Mouse (Mus musculus): ENCODE results near the gene Gm20388. TPM values are rescaled to one million over a fixed set of nuclear protein-coding genes. Genes with fewer than 3 reads are reported as not detected.

The Gm20388 gene
- polyA plus RNA-seq, 1 experiment from 2014 or later = not detected

GRCm38 (mm10) chr8:120536306-120537206 is 625.9 kb downstream of the Gm20388 start:
- no peaks in the 10 kb centered on the region for H3K36me3 ChIP-seq (ENCODE audit: control insufficient read depth, insufficient read depth, low read length)
- ATAC-seq (ENCODE audit: low FRiP score, low TSS enrichment) = peak; percentile 26
- H3K27ac ChIP-seq (ENCODE audit: low read depth, low read length) = peak overlapping the region; percentile 89; the same call in 1 of the 2 replicates
- H3K9ac ChIP-seq (ENCODE audit: low read depth, low read length) = peak overlapping the region; percentile 61
- no peaks in the 10 kb centered on the region for H3K27me3 ChIP-seq (ENCODE audit: control insufficient read depth, insufficient read depth, low read length)
- under 1% methylated on average over 58 of the region's 61 CpGs for WGBS
- H3K4me1 ChIP-seq (ENCODE audit: control insufficient read depth, insufficient read depth, low read length) = peaks cover 86% of the 10 kb centered on the region
- peak overlapping the region; percentile 99 for H3K4me2 ChIP-seq (replicated peaks; ENCODE audit: low read depth, low read length)
- H3K9me3 ChIP-seq (ENCODE audit: control insufficient read depth, low read length) = no peaks in the 10 kb centered on the region
- H3K4me3 ChIP-seq (ENCODE audit: low read length) = peak overlapping the region; percentile 56

- H3K27ac ChIP-seq (ENCODE audit: low read depth, low read length) = peak overlapping the region; percentile 89
- H3K4me3 ChIP-seq (ENCODE audit: low read length) = peak overlapping the region; percentile 56
- peak overlapping the region; percentile 99 for H3K4me2 ChIP-seq (replicated peaks; ENCODE audit: low read depth, low read length)
- no peaks in the 10 kb centered on the region for H3K36me3 ChIP-seq (ENCODE audit: control insufficient read depth, insufficient read depth, low read length)
- peaks cover 85% of the 10 kb centered on the region for H3K4me1 ChIP-seq (ENCODE audit: control insufficient read depth, insufficient read depth, low read length)
- peak; percentile 34 for ATAC-seq (ENCODE audit: low FRiP score, low TSS enrichment)
- no peaks in the 10 kb centered on the region for H3K9me3 ChIP-seq (ENCODE audit: control insufficient read depth, low read length)
- under 1% methylated on average over 61 of the region's 79 CpGs for WGBS
- no peaks in the 10 kb centered on the region for H3K27me3 ChIP-seq (ENCODE audit: control insufficient read depth, insufficient read depth, low read length)
- H3K9ac ChIP-seq (ENCODE audit: low read depth, low read length) = peak overlapping the region; percentile 61
These were observed 626.7 kb downstream of the Gm20388 start for GRCm38 (mm10) chr8:120537207-120537817.

DNA sequence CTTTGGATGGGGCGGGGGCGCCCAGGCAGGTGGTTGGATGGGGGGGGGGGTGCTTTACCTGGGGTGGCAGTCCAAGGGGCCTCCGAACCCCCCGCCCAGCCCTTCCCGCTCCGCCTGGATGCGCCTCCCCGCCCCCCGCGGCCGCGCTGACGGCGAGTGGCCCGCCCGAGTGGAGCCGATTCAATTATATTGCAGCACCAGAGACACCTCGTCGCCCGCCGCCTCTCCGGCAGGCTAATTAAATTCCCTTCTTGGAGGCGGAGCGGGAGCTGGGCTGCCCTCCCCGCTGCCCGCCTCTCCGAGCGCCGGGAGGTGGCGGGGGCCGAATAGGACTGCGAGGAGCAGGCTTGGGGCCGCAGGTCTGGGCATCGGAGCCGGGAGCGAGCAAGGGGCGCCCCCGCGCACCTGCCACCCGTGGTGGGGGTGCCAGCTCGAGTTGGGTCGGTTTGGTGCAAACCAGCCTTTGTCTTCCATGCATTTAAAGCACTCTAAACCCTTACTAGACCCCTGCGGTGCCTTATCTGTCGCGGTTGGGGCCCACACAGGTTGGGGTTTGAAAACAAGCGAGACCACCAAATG is 627.3 kb downstream of the Gm20388 start:
- ATAC-seq (ENCODE audit: low FRiP score, low TSS enrichment) = peak; percentile 11
- H3K4me2 ChIP-seq (replicated peaks; ENCODE audit: low read depth, low read length) = peak overlapping the region; percentile 99

GRCm38 (mm10) chr8:120538397-120539240 is 628.0 kb downstream of the Gm20388 start:
- Histone ChIP-seq H3K27me3 (ENCODE audit: control insufficient read depth, insufficient read depth, low read length) (no peaks in the 10 kb centered on the region), H3K27ac (ENCODE audit: low read depth, low read length) (peak overlapping the region; percentile 89), H3K4me1 (ENCODE audit: control insufficient read depth, insufficient read depth, low read length) (peaks cover 83% of the 10 kb centered on the region), H3K4me2 (replicated peaks; ENCODE audit: low read depth, low read length) (peak overlapping the region; percentile 99), H3K9me3 (ENCODE audit: control insufficient read depth, low read length) (no peaks in the 10 kb centered on the region), H3K4me3 (ENCODE audit: low read length) (peak overlapping the region; percentile 56), H3K36me3 (ENCODE audit: control insufficient read depth, insufficient read depth, low read length) (no peaks in the 10 kb centered on the region), H3K9ac (ENCODE audit: low read depth, low read length) (peak overlapping the region; percentile 61)
- 4% methylated on average over 37 of the region's 37 CpGs for WGBS
- ATAC-seq (ENCODE audit: low FRiP score, low TSS enrichment) = peak; percentile 45

More for the DNA sequence above, 627.3 kb downstream of the Gm20388 start:
- peak overlapping the region; percentile 56 for H3K4me3 ChIP-seq (ENCODE audit: low read length)
- 1% methylated on average over 42 of the region's 46 CpGs for WGBS
- no peaks in the 10 kb centered on the region for H3K9me3 ChIP-seq (ENCODE audit: control insufficient read depth, low read length)
- H3K4me1 ChIP-seq (ENCODE audit: control insufficient read depth, insufficient read depth, low read length) = peaks cover 83% of the 10 kb centered on the region
- H3K9ac ChIP-seq (ENCODE audit: low read depth, low read length) = peak overlapping the region; percentile 61
- no peaks in the 10 kb centered on the region for H3K27me3 ChIP-seq (ENCODE audit: control insufficient read depth, insufficient read depth, low read length)
- H3K27ac ChIP-seq (ENCODE audit: low read depth, low read length) = peak overlapping the region; percentile 89
- H3K36me3 ChIP-seq (ENCODE audit: control insufficient read depth, insufficient read depth, low read length) = no peaks in the 10 kb centered on the region

GRCm38 (mm10) chr8:120539381-120539774 is 628.7 kb downstream of the Gm20388 start:
- peak overlapping the region; percentile 99 for H3K4me2 ChIP-seq (replicated peaks; ENCODE audit: low read depth, low read length)
- peaks cover 80% of the 10 kb centered on the region for H3K4me1 ChIP-seq (ENCODE audit: control insufficient read depth, insufficient read depth, low read length)
- peak overlapping the region; percentile 89 for H3K27ac ChIP-seq (ENCODE audit: low read depth, low read length)
- H3K9ac ChIP-seq (ENCODE audit: low read depth, low read length) = peak overlapping the region; percentile 61; the same call in 1 of the 2 replicates
- H3K27me3 ChIP-seq (ENCODE audit: control insufficient read depth, insufficient read depth, low read length) = no peaks in the 10 kb centered on the region
- WGBS = 29% methylated on average over 5 of the region's 6 CpGs
- peak overlapping the region; percentile 56 for H3K4me3 ChIP-seq (ENCODE audit: low read length)
- H3K36me3 ChIP-seq (ENCODE audit: control insufficient read depth, insufficient read depth, low read length) = no peaks in the 10 kb centered on the region
- no peak for ATAC-seq (ENCODE audit: low FRiP score, low TSS enrichment)
- H3K9me3 ChIP-seq (ENCODE audit: control insufficient read depth, low read length) = no peaks in the 10 kb centered on the region

GRCm38 (mm10) chr8:120539775-120540625 is 629.4 kb downstream of the Gm20388 start:
- ATAC-seq (ENCODE audit: low FRiP score, low TSS enrichment) = no peak
- Histone ChIP-seq H3K27ac (ENCODE audit: low read depth, low read length) (peak overlapping the region; percentile 89), H3K9ac (ENCODE audit: low read depth, low read length) (peak overlapping the region; percentile 61; the same call in 1 of the 2 replicates), H3K4me2 (replicated peaks; ENCODE audit: low read depth, low read length) (peak overlapping the region; percentile 99; the same call in 1 of the 2 replicates), H3K4me1 (ENCODE audit: control insufficient read depth, insufficient read depth, low read length) (peaks cover 75% of the 10 kb centered on the region), H3K27me3 (ENCODE audit: control insufficient read depth, insufficient read depth, low read length) (no peaks in the 10 kb centered on the region), H3K36me3 (ENCODE audit: control insufficient read depth, insufficient read depth, low read length) (no peaks in the 10 kb centered on the region), H3K4me3 (ENCODE audit: low read length) (peak overlapping the region; percentile 7; the same call in 1 of the 2 replicates), H3K9me3 (ENCODE audit: control insufficient read depth, low read length) (no peaks in the 10 kb centered on the region)
- 20% methylated on average over 23 of the region's 23 CpGs for WGBS

DNA sequence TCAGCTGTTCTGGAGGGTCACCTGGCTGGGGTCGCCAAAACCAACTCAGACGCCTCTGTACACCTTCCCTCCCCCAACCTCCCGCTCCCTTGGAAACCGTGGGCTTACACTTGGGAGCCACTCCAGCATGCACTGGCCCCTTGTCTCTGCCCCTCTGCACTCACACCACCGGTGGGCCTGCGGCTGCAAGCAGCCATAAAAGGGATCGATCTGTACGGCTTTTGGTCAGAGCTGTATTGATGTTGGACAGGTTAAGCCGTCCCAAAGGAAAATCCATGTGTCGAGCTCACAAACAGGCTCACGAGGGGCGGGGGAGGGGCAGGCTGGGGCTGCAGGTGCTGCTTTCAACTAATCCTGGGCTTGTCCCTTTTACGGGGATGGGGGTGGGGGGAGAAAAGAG is 632.4 kb downstream of the Gm20388 start:
- H3K36me3 ChIP-seq (ENCODE audit: control insufficient read depth, insufficient read depth, low read length) = no peaks in the 10 kb centered on the region
- no peak overlapping the region for H3K9ac ChIP-seq (ENCODE audit: low read depth, low read length)
- peaks cover 76% of the 10 kb centered on the region for H3K4me1 ChIP-seq (ENCODE audit: control insufficient read depth, insufficient read depth, low read length)
- H3K4me3 ChIP-seq (ENCODE audit: low read length) = no peak overlapping the region
- ATAC-seq (ENCODE audit: low FRiP score, low TSS enrichment) = no peak
- no peak overlapping the region for H3K27ac ChIP-seq (ENCODE audit: low read depth, low read length)
- no peaks in the 10 kb centered on the region for H3K9me3 ChIP-seq (ENCODE audit: control insufficient read depth, low read length)
- no peaks in the 10 kb centered on the region for H3K27me3 ChIP-seq (ENCODE audit: control insufficient read depth, insufficient read depth, low read length)
- H3K4me2 ChIP-seq (replicated peaks; ENCODE audit: low read depth, low read length) = no peak overlapping the region; the same call in 1 of the 2 replicates
- 22% methylated on average over 13 of the region's 13 CpGs for WGBS
